Mouse (Mus musculus): ENCODE measurements around the gene Zfp266. TPM values are rescaled to one million over a fixed set of nuclear protein-coding genes. Genes with fewer than 3 reads are reported as not detected.

Gene Zfp266
- polyA plus RNA-seq (2014; fragmentation: Illumina TruSeq; extraction: RNeasy Lipid Tissue Mini Kit (QIAGEN cat#74804); ENCODE audit: low read depth, low replicate concordance): 17.4 TPM

GRCm38 (mm10) chr9:20521306-20521957 is at the start of gene Zfp266:
Gene Zfp266, minus strand, starts transcription at chr9:20521417.

GRCm38 (mm10) chr9:20492527-20493233 is 28.5 kb downstream of the Zfp266 start, which contains the start of gene Zfp426:
Gene Zfp426, minus strand, starts transcription at chr9:20492746.

DNA sequence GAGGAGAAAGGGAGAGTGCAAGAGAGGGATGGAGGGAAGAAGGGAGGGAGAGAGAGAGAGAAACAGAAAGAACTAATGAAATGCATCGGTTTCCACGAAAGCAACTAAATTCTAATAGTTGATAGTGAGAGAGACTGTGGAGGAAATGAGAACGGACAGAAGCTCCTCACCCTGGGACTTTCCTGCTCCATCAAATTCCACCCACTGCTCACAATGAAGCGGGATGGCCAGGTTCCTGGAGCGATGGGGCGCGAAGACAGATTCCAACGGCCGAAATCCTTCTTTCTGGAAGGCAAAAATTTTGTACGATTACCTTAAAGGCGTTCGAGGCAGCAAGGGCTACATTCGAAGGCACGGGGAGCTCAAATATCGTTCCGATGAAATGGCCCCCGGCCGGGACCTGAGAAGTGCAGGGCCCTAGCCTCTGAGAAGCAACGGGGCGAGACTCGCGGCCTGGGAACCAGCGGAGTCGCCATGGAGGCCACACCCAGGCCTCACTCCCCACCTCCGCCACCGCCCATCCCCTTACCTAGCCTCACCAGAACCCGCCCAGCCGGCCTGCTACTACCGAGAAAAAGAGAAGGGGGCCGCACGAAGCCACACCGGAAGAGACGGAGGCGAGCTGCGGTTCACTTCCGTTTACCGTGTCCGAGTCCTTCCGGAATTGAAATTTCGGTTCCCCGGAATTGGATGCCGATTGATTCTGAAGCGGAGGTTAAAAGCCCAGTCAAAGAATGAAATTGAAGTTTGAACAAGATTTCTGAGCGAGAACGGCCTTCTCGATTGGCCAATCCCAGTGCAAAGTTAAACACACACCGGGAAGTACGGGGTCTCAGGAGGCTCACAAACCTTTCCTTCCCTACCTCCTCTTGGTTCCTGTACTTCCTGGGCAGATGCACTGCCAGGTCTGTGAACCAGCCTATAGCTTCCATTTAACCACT is 61.6 kb downstream of the Zfp266 start, which contains the start of gene Zfp26:
TSS of gene Zfp26 (minus strand) at position 786 of the 941 bp plus-strand sequence.

Other genes with a start within 250 kb of the Zfp266 start
- not detected for gene Olfr39, start 239.1 kb downstream of the Zfp266 start, polyA plus RNA-seq (2014; fragmentation: Illumina TruSeq; extraction: RNeasy Lipid Tissue Mini Kit (QIAGEN cat#74804); ENCODE audit: low read depth, low replicate concordance)
- not detected for gene Olfr873, start 222.9 kb downstream of the Zfp266 start, polyA plus RNA-seq (2014; fragmentation: Illumina TruSeq; extraction: RNeasy Lipid Tissue Mini Kit (QIAGEN cat#74804); ENCODE audit: low read depth, low replicate concordance)
- gene Olfr18, start 185.3 kb downstream of the Zfp266 start, polyA plus RNA-seq (2014; fragmentation: Illumina TruSeq; extraction: RNeasy Lipid Tissue Mini Kit (QIAGEN cat#74804); ENCODE audit: low read depth, low replicate concordance): not detected
- 23.9 TPM for gene Zfp560, start 136.2 kb downstream of the Zfp266 start, polyA plus RNA-seq (2014; fragmentation: Illumina TruSeq; extraction: RNeasy Lipid Tissue Mini Kit (QIAGEN cat#74804); ENCODE audit: low read depth, low replicate concordance)
- 5.8 TPM for gene Zfp26, start 61.3 kb downstream of the Zfp266 start, polyA plus RNA-seq (2014; fragmentation: Illumina TruSeq; extraction: RNeasy Lipid Tissue Mini Kit (QIAGEN cat#74804); ENCODE audit: low read depth, low replicate concordance)
- 19.5 TPM for gene Zfp426, start 28.7 kb downstream of the Zfp266 start, polyA plus RNA-seq (2014; fragmentation: Illumina TruSeq; extraction: RNeasy Lipid Tissue Mini Kit (QIAGEN cat#74804); ENCODE audit: low read depth, low replicate concordance)
- 5.0 TPM for gene Zfp846, start 59.9 kb upstream of the Zfp266 start, polyA plus RNA-seq (2014; fragmentation: Illumina TruSeq; extraction: RNeasy Lipid Tissue Mini Kit (QIAGEN cat#74804); ENCODE audit: low read depth, low replicate concordance)
- 549 TPM for gene Ubl5, start 121.5 kb upstream of the Zfp266 start, polyA plus RNA-seq (2014; fragmentation: Illumina TruSeq; extraction: RNeasy Lipid Tissue Mini Kit (QIAGEN cat#74804); ENCODE audit: low read depth, low replicate concordance)
- gene Fbxl12, start 123.3 kb upstream of the Zfp266 start, polyA plus RNA-seq (2014; fragmentation: Illumina TruSeq; extraction: RNeasy Lipid Tissue Mini Kit (QIAGEN cat#74804); ENCODE audit: low read depth, low replicate concordance): 31.5 TPM
- gene Pin1, start 130.7 kb upstream of the Zfp266 start, polyA plus RNA-seq (2014; fragmentation: Illumina TruSeq; extraction: RNeasy Lipid Tissue Mini Kit (QIAGEN cat#74804); ENCODE audit: low read depth, low replicate concordance): 14.3 TPM
- gene Olfm2, start 224.9 kb upstream of the Zfp266 start, polyA plus RNA-seq (2014; fragmentation: Illumina TruSeq; extraction: RNeasy Lipid Tissue Mini Kit (QIAGEN cat#74804); ENCODE audit: low read depth, low replicate concordance): 2.6 TPM